Mouse (Mus musculus) intestine, embryonic 16.5 days (tissue): ENCODE measurements at regions not wholly inside any gene's neighbourhood (a gene's known extent, or its start where the extent isn't known, plus 50 kb on each side); places are given as distances from the start of the nearest gene placed in this dataset.

Experiments used
- ATAC-seq: fragments of 200-750 bp; cut with Nextera tagmentation; 2 replicates; pipeline ENCODE4 v1.8.0; 2017; ENCODE audit warnings: moderate TSS enrichment, moderate library complexity
- H3K27ac ChIP-seq: fragments of 300-500 bp; sonication (generic); 2 replicates; pipeline ENCODE4 v1.5.1; 2014; ENCODE audit warnings: mild to moderate bottlenecking, low read length
- H3K27me3 ChIP-seq: fragments of 300-500 bp; sonication (generic); replicated peaks from 2 replicates; pipeline ENCODE4 v1.6.1; 2014; ENCODE audit warnings: low read length, control low read depth, mixed read lengths; ENCODE audit not compliant: control insufficient read depth, insufficient read depth
- H3K36me3 ChIP-seq: fragments of 300-500 bp; sonication (generic); 2 replicates; pipeline ENCODE4 v1.6.1; 2014; ENCODE audit warnings: low read length, control low read depth; ENCODE audit not compliant: control insufficient read depth, insufficient read depth
- H3K4me1 ChIP-seq: fragments of 300-500 bp; sonication (generic); 2 replicates; pipeline ENCODE4 v1.6.1; 2014; ENCODE audit warnings: low read length, control low read depth, mixed read lengths; ENCODE audit not compliant: control insufficient read depth, insufficient read depth
- H3K4me2 ChIP-seq: fragments of 300-500 bp; sonication (generic); 2 replicates; pipeline ENCODE4 v1.6.1; 2014; ENCODE audit warnings: low read depth, low read length, control low read depth
- H3K4me3 ChIP-seq: fragments of 300-500 bp; sonication (generic); 2 replicates; pipeline ENCODE4 v1.5.1; 2014; ENCODE audit warnings: mild to moderate bottlenecking, low read length
- H3K9ac ChIP-seq: fragments of 300-500 bp; sonication (generic); 2 replicates; pipeline ENCODE4 v1.6.1; 2014; ENCODE audit warnings: low read depth, low read length
- H3K9me3 ChIP-seq: fragments of 300-500 bp; sonication (generic); 2 replicates; pipeline ENCODE4 v1.6.1; 2016; ENCODE audit warnings: low read length, control low read depth; ENCODE audit not compliant: control insufficient read depth
- WGBS: fragments of 180-500 bp; shearing (Covaris S2); extraction: QIAGEN DNeasy Blood & Tissue Kit; methylation state at CpG from one replicate; pipeline ENCODE4 v1.1.7; 2014; 5-methylcytosine and 5-hydroxymethylcytosine counted together

- no peaks in the 10 kb centered on the region for H3K27me3 ChIP-seq
- WGBS: 80% methylated on average over 4 of the region's 4 CpGs
- H3K36me3 ChIP-seq: no peaks in the 10 kb centered on the region
- H3K9ac ChIP-seq: no peak overlapping the region
- no peak overlapping the region for H3K27ac ChIP-seq
- H3K9me3 ChIP-seq: no peaks in the 10 kb centered on the region
- no peak overlapping the region for H3K4me2 ChIP-seq
- ATAC-seq: no peak
- H3K4me1 ChIP-seq: no peaks in the 10 kb centered on the region
- no peak overlapping the region for H3K4me3 ChIP-seq
These were observed 248.4 kb upstream of the Gm765 start for GRCm38 (mm10) chr6:98590989-98591388.

GRCm38 (mm10) chr6:98588979-98589378, 246.4 kb upstream of the Gm765 start:
- peak; percentile 91 for ATAC-seq

DNA sequence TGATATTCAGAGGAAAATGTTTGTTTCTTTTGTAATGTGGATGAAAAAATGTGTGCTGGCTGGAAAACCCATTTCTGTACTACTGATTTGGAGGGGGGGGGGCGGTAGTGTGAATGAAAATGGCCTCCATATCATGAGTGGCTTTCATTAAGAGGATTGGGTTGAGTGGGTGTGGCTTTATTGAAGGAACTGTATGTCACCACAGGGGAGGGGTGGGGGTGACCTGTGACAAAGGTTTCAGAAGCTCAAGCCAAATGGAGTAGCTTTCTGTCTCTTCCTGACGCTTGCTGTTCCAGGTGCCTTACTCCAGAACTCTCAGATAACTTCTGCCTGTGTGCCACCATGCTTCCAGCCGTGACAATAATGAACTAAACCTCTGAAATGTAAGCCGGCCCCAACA, 242.0 kb upstream of the Gm765 start:
- Histone ChIP-seq H3K9ac (no peak overlapping the region), H3K27ac (no peak overlapping the region), H3K4me3 (no peak overlapping the region), H3K4me2 (no peak overlapping the region), H3K27me3 (no peaks in the 10 kb centered on the region), H3K36me3 (no peaks in the 10 kb centered on the region), H3K9me3 (no peaks in the 10 kb centered on the region), H3K4me1 (no peaks in the 10 kb centered on the region)
- WGBS: 84% methylated on average over 4 of the region's 4 CpGs
- no peak for ATAC-seq

More at GRCm38 (mm10) chr6:98588979-98589378, 246.4 kb upstream of the Gm765 start:
- Histone ChIP-seq H3K4me2 (no peak overlapping the region), H3K9ac (no peak overlapping the region), H3K4me1 (no peaks in the 10 kb centered on the region), H3K27ac (no peak overlapping the region; the same call in 1 of the 2 replicates), H3K9me3 (no peaks in the 10 kb centered on the region), H3K27me3 (no peaks in the 10 kb centered on the region), H3K36me3 (no peaks in the 10 kb centered on the region), H3K4me3 (no peak overlapping the region)
- WGBS: 55% methylated on average over 4 of the region's 4 CpGs

DNA sequence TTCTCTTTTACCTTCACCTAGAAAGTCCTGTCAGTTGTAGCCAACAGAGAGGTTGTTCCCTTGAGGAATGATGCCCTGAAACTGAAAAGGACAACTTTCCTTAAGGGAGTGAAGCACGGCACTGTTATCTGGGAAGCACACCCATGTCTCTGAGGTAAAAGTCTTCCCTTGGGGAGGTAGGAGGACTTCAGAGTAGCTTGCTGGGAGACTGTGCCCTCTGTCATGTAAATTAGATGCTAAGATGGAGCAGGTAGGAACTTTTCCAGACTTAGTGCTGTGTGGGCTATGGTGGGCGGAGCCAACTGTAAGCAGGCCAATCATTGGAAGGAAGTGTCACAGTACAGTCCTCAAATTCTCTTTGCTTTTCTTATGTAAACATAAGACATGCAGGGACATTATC, 240.3 kb upstream of the Gm765 start:
- Histone ChIP-seq H3K4me2 (no peak overlapping the region), H3K9ac (no peak overlapping the region), H3K36me3 (no peaks in the 10 kb centered on the region), H3K27ac (no peak overlapping the region), H3K4me3 (no peak overlapping the region), H3K4me1 (no peaks in the 10 kb centered on the region), H3K9me3 (no peaks in the 10 kb centered on the region), H3K27me3 (no peaks in the 10 kb centered on the region)
- peak; percentile 40; the same call in 1 of the 2 replicates for ATAC-seq
- WGBS: 60% methylated on average over 2 of the region's 2 CpGs

DNA sequence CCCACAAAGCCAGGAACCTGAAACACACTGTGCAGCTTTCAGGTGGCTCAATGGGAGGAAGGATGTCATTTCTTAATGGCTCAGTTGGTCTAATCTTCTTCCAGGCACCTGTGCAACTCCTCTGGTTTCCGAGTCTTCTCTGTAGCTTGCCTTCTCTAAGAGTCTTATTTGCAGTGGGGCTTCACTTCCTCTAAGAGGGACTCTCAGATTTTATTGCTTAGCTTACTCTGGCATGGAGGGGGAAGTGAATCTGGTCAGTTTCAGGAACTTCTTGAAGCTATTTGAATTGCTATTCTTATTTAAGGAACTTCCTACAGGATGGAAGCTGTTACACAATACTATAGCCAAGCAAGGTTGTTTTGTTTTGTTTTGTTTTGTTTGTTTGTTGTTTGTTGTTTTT, 232.7 kb upstream of the Gm765 start:
- no peak for ATAC-seq
- no peaks in the 10 kb centered on the region for H3K27me3 ChIP-seq
- H3K36me3 ChIP-seq: no peaks in the 10 kb centered on the region
- H3K27ac ChIP-seq: no peak overlapping the region
- H3K4me1 ChIP-seq: no peaks in the 10 kb centered on the region
- H3K4me3 ChIP-seq: no peak overlapping the region
- H3K9me3 ChIP-seq: no peaks in the 10 kb centered on the region
- H3K9ac ChIP-seq: no peak overlapping the region
- WGBS: 87% methylated on average over 1 of the region's 1 CpGs
- H3K4me2 ChIP-seq: no peak overlapping the region

- Histone ChIP-seq H3K9ac (no peak overlapping the region), H3K9me3 (no peaks in the 10 kb centered on the region), H3K27me3 (no peaks in the 10 kb centered on the region), H3K4me3 (no peak overlapping the region), H3K27ac (no peak overlapping the region), H3K4me2 (no peak overlapping the region), H3K4me1 (no peaks in the 10 kb centered on the region), H3K36me3 (no peaks in the 10 kb centered on the region)
- ATAC-seq: no peak
- 88% methylated on average over 1 of the region's 1 CpGs for WGBS
These were observed 213.1 kb upstream of the Gm765 start for GRCm38 (mm10) chr6:98555702-98556101.

DNA sequence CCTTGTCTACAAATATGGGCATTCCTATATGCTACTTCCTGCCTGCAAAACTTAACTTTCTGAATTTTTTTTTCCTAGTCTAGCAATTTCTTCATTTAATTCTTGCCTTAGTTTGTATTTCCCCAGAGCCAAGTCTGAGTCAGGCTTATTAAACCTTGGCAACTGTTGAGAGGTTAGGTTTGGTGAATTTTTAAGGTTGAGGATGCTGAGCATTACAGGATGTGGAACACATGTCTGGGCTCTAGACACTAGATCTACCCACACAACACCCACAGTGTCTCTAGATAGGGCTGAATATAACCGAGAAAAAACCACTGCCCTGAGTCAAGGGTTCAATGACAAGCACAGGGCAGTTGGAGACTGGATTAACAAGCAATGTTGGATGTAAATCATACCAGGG, 211.4 kb upstream of the Gm765 start:
- WGBS: 69% methylated on average over 1 of the region's 1 CpGs
- no peaks in the 10 kb centered on the region for H3K9me3 ChIP-seq
- no peaks in the 10 kb centered on the region for H3K4me1 ChIP-seq
- ATAC-seq: no peak
- no peak overlapping the region for H3K4me3 ChIP-seq
- no peaks in the 10 kb centered on the region for H3K27me3 ChIP-seq
- no peaks in the 10 kb centered on the region for H3K36me3 ChIP-seq
- no peak overlapping the region for H3K27ac ChIP-seq
- no peak overlapping the region for H3K9ac ChIP-seq
- no peak overlapping the region for H3K4me2 ChIP-seq

DNA sequence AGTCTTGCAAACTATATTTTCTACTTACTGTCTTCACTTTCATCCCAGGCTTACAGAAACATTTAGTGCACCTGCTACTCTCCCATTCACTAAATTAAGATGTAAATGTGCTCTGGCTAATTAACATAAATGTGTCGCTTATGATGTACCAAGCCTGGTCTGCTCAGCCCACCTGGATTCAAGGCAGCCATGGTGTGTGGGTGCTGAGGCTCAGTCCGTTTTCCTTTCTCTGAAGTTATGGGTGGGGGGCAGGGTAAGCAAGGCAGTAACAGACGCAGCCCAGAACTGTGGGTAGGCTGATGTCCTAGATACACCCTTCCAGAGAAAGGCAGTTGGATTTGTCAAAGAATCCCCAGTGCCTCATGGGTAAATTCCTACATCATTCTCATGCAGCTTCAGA, 209.2 kb upstream of the Gm765 start:
- ATAC-seq: no peak
- H3K27ac ChIP-seq: no peak overlapping the region
- no peak overlapping the region for H3K9ac ChIP-seq
- H3K4me1 ChIP-seq: no peaks in the 10 kb centered on the region
- H3K4me3 ChIP-seq: no peak overlapping the region
- no peaks in the 10 kb centered on the region for H3K9me3 ChIP-seq
- H3K4me2 ChIP-seq: no peak overlapping the region
- 86% methylated on average over 3 of the region's 3 CpGs for WGBS
- H3K27me3 ChIP-seq: no peaks in the 10 kb centered on the region
- no peaks in the 10 kb centered on the region for H3K36me3 ChIP-seq

GRCm38 (mm10) chr6:98526882-98527440, 184.4 kb upstream of the Gm765 start:
- H3K9ac ChIP-seq: no peak overlapping the region
- H3K4me2 ChIP-seq: no peak overlapping the region
- 68% methylated on average over 15 of the region's 15 CpGs for WGBS
- H3K4me3 ChIP-seq: no peak overlapping the region
- H3K27ac ChIP-seq: no peak overlapping the region
- no peaks in the 10 kb centered on the region for H3K9me3 ChIP-seq
- no peaks in the 10 kb centered on the region for H3K36me3 ChIP-seq
- H3K4me1 ChIP-seq: 0 out of 2 replicates have a peak, but pooled peaks cover 3% of the 10 kb centered on the region
- no peak for ATAC-seq
- H3K27me3 ChIP-seq: no peaks in the 10 kb centered on the region

- ATAC-seq: no peak
- Histone ChIP-seq H3K4me3 (no peak overlapping the region), H3K4me1 (0 out of 2 replicates have a peak, but pooled peaks cover 3% of the 10 kb centered on the region), H3K27me3 (no peaks in the 10 kb centered on the region), H3K9ac (no peak overlapping the region), H3K9me3 (no peaks in the 10 kb centered on the region), H3K36me3 (no peaks in the 10 kb centered on the region), H3K27ac (no peak overlapping the region), H3K4me2 (no peak overlapping the region)
- 5% methylated on average over 6 of the region's 6 CpGs for WGBS
These were observed 182.7 kb upstream of the Gm765 start for GRCm38 (mm10) chr6:98525286-98525685.
